Mouse (Mus musculus): ENCODE data around the gene Ralgps2. TPM values are rescaled to one million over a fixed set of nuclear protein-coding genes. Genes with fewer than 3 reads are reported as not detected.

The Ralgps2 gene
- polyA plus RNA-seq, 1 experiment, result 29.1 TPM

DNA sequence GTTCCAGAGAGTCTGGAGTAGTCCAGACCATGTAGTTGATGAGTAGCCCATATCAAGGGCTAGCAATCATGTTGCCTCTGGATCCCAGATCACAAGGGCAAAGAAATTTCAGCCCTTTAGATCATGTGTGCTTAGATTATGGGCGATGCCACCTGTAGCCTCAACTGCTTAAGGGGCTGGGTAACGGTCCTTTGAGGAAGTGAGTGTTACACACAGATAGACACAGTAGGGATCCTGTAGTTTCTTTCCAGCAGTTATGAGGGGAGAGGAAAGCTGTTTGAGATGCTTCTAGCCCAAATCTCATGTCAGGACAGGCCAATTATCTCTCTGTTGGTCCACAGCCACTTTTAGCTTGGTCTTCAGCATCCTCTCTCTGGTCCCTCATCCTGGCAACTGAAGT, 153.4 kb downstream of the Ralgps2 start:
- no peaks in the 10 kb centered on the region for H3K4me1 ChIP-seq (ENCODE audit: control insufficient read depth, insufficient read depth, insufficient read length)
- no peak overlapping the region for H3K27ac ChIP-seq (ENCODE audit: insufficient read depth, low read length)
- TF ChIP-seq CTCF (IDR thresholded peaks at IDR 0.05; ENCODE audit: extremely low read depth, insufficient read depth, insufficient read length, insufficient replicate concordance) (no peak), POLR2A (IDR thresholded peaks at IDR 0.05; ENCODE audit: low read depth, low read length) (no peak)
- no peak for DNase-seq (ENCODE audit: low read depth in 1 of 2, low spot score in 2 of 2)
- H3K4me3 ChIP-seq (ENCODE audit: extremely low read depth, insufficient read depth, insufficient read length), result no peak overlapping the region
- WGBS, result 38% methylated on average over 2 of the region's 2 CpGs
- no peaks in the 10 kb centered on the region for H3K36me3 ChIP-seq (ENCODE audit: control insufficient read depth, insufficient read depth, low read length)
- H3K27me3 ChIP-seq (ENCODE audit: control insufficient read depth, insufficient read depth, low read length), result no peaks in the 10 kb centered on the region

DNA sequence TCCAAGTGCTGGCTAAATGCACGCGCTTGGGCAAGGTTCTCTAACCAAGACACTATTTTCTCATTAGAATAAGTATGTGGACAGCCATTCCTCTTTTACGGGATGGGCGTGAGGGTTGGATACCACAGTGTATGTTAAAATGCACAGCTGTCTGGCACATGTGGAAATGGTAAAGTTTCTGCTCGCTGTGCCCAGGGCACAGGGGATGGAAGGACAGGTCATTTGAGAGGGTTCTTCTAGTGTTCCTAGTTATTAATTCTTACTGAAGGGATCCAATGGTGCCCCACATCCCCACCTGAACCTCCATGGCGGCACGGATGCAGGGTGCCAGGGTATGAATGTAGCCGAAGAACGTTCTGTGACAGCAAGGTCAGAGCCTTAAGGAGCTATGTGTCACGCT, 154.5 kb downstream of the Ralgps2 start:
- Histone ChIP-seq H3K27ac (ENCODE audit: insufficient read depth, low read length) (no peak overlapping the region), H3K4me3 (ENCODE audit: extremely low read depth, insufficient read depth, insufficient read length) (no peak overlapping the region), H3K4me1 (ENCODE audit: control insufficient read depth, insufficient read depth, insufficient read length) (no peaks in the 10 kb centered on the region), H3K36me3 (ENCODE audit: control insufficient read depth, insufficient read depth, low read length) (no peaks in the 10 kb centered on the region), H3K27me3 (ENCODE audit: control insufficient read depth, insufficient read depth, low read length) (no peaks in the 10 kb centered on the region)
- no peak for DNase-seq (ENCODE audit: low read depth in 1 of 2, low spot score in 2 of 2)
- 98% methylated on average over 10 of the region's 10 CpGs for WGBS
- TF ChIP-seq CTCF (IDR thresholded peaks at IDR 0.05; ENCODE audit: extremely low read depth, insufficient read depth, insufficient read length, insufficient replicate concordance) (no peak), POLR2A (IDR thresholded peaks at IDR 0.05; ENCODE audit: low read depth, low read length) (no peak)

DNA sequence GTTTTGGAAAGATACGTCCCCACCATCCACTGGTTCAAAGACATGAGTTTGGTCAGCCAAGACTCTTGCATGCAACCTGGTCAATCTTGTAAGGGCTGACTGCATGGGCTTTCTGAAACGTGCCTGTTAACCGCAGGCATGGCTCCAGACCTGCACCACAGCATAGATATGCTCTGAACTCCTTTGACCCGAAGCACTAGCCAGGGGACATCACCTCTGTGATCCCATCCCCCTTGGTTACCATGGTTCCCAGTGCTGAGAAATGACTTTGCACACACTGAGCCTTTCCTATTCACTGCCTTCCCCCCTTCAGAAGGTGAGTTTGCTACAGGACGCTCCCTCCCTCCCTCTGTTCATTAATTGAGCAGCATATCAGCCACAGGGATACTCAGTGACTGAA, 155.3 kb downstream of the Ralgps2 start:
- no peaks in the 10 kb centered on the region for H3K36me3 ChIP-seq (ENCODE audit: control insufficient read depth, insufficient read depth, low read length)
- DNase-seq (ENCODE audit: low read depth in 1 of 2, low spot score in 2 of 2), result no peak
- no peak for TF ChIP-seq POLR2A (IDR thresholded peaks at IDR 0.05; ENCODE audit: low read depth, low read length)
- TF ChIP-seq CTCF (IDR thresholded peaks at IDR 0.05; ENCODE audit: extremely low read depth, insufficient read depth, insufficient read length, insufficient replicate concordance), result no peak

DNA sequence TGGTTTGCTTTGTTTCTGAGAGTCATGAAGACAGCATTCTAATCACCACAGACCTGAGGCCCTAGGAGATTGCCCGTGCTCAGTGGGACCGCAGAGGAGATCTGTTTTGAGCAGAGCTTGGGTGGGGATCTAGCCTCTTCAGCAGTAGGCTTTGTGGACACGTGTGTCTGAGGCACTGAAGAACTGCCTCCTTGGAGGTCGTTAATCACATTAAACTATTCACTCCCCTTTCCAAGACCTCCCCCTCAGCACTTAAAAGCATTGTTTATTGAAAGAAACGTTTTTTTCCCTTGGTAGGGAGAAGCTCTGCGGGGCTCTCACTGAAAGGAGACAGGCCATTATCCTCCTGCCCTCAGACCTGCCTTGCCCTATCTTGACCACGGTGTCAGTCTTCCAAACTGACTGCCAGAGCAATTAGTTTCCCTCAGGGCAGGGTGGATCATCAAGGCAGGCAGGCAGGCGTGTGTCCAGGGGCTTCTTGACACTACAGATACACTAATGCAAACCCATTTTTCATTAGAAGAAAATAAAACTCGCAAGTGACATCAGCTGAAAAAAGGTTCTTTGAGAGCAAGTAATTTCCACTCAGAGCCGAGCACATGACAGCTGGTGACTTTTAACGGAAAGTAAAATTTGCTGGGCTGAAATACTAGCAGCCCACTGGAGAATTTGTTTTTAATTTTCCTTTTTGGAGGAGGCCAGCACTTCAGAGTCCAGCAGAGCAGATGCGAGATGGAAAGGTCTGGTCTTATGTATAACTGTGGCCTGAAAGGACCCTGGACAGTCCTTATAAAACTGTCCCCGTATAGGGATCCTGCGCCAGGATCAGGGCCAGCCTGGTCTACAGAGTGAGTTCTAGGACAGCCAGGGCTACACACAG, 157.2 kb downstream of the Ralgps2 start:
- Histone ChIP-seq H3K36me3 (ENCODE audit: control insufficient read depth, insufficient read depth, low read length) (no peaks in the 10 kb centered on the region), H3K4me1 (ENCODE audit: control insufficient read depth, insufficient read depth, insufficient read length) (no peaks in the 10 kb centered on the region), H3K27ac (ENCODE audit: insufficient read depth, low read length) (no peak overlapping the region), H3K4me3 (ENCODE audit: extremely low read depth, insufficient read depth, insufficient read length) (no peak overlapping the region), H3K27me3 (ENCODE audit: control insufficient read depth, insufficient read depth, low read length) (no peaks in the 10 kb centered on the region)
- TF ChIP-seq POLR2A (IDR thresholded peaks at IDR 0.05; ENCODE audit: low read depth, low read length), result no peak
- TF ChIP-seq CTCF (IDR thresholded peaks at IDR 0.05; ENCODE audit: extremely low read depth, insufficient read depth, insufficient read length, insufficient replicate concordance), result no peak
- 67% methylated on average over 14 of the region's 14 CpGs for WGBS
- no peak for DNase-seq (ENCODE audit: low read depth in 1 of 2, low spot score in 2 of 2)

More for the DNA sequence above, 155.3 kb downstream of the Ralgps2 start:
- Histone ChIP-seq H3K27ac (ENCODE audit: insufficient read depth, low read length) (no peak overlapping the region), H3K27me3 (ENCODE audit: control insufficient read depth, insufficient read depth, low read length) (no peaks in the 10 kb centered on the region), H3K4me1 (ENCODE audit: control insufficient read depth, insufficient read depth, insufficient read length) (no peaks in the 10 kb centered on the region), H3K4me3 (ENCODE audit: extremely low read depth, insufficient read depth, insufficient read length) (no peak overlapping the region)
- 86% methylated on average over 5 of the region's 5 CpGs for WGBS

DNA sequence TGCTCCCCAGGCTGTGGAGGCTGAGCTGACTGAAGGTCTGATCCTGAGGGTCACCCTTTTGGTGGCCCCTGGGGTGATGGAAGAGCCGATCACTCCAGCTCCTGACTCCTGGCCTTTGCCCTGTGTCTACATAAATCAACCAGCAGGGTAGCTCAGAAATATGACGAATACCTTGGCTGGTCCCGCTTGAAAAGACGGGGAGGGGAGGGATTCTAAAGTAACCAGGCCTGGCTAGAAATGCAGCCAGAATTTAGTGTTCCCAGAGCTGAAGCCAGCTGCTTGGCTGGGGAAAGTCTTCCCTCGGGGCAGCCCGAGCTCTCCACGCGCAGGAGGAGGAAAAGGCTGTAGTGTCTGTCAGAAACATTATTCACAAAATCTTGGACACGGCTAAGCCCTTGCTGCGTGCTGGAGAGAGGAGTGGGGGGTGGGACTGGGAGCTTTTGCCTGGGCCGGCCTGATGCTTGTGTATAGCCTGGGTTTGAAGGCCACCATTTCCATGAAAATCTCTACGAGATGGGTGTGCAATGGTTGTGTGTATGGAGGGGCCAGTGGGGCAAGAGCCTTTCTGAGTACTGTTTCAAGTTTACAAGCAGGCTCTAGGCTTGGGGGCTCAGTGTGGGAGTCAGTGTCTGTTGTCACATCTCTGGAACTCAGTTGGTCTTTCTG, 158.2 kb downstream of the Ralgps2 start:
- Histone ChIP-seq H3K4me1 (ENCODE audit: control insufficient read depth, insufficient read depth, insufficient read length) (no peaks in the 10 kb centered on the region), H3K27ac (ENCODE audit: insufficient read depth, low read length) (no peak overlapping the region), H3K36me3 (ENCODE audit: control insufficient read depth, insufficient read depth, low read length) (no peaks in the 10 kb centered on the region), H3K27me3 (ENCODE audit: control insufficient read depth, insufficient read depth, low read length) (no peaks in the 10 kb centered on the region), H3K4me3 (ENCODE audit: extremely low read depth, insufficient read depth, insufficient read length) (no peak overlapping the region)
- TF ChIP-seq POLR2A (IDR thresholded peaks at IDR 0.05; ENCODE audit: low read depth, low read length) (no peak), CTCF (IDR thresholded peaks at IDR 0.05; ENCODE audit: extremely low read depth, insufficient read depth, insufficient read length, insufficient replicate concordance) (no peak)
- DNase-seq (ENCODE audit: low read depth in 1 of 2, low spot score in 2 of 2), result no peak
- WGBS, result 89% methylated on average over 12 of the region's 12 CpGs

DNA sequence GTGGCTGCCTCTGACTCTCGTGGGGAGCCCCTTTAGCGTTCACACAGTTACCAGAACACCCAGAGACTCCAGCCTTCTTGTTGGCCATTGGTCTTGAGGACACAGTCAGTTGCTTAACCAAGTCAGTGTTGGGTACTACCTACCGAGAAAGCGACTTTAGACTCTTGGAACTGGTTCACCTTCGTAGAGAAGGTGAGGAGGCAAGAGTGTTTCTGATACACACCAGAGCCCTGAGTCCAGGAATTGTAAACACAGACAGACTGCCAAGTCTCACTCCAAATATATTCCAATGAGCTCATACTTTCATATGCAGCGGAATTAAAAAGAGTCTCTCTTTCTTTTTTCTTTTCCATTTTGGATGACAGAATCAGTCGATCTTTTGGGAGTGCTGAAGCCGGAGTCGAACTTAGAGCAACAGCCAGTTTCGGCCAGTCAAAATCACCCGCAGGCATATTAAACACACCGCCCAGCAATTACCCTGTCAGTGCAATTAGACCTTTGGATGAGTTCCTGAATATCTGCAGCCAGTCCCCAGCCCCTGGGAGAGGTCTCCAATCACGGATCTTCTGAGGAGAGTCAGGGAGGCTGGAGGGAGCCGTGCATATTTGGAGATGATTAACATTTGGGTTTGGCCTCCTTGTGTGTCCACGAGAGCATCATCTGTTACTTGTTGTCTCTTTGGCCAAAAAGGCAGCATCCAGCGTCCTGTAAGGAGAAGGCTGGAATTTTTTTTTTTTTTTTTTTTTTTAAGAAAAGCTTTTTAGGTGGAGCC, 159.0 kb downstream of the Ralgps2 start:
- Histone ChIP-seq H3K4me1 (ENCODE audit: control insufficient read depth, insufficient read depth, insufficient read length) (no peaks in the 10 kb centered on the region), H3K4me3 (ENCODE audit: extremely low read depth, insufficient read depth, insufficient read length) (no peak overlapping the region), H3K27ac (ENCODE audit: insufficient read depth, low read length) (no peak overlapping the region), H3K27me3 (ENCODE audit: control insufficient read depth, insufficient read depth, low read length) (no peaks in the 10 kb centered on the region), H3K36me3 (ENCODE audit: control insufficient read depth, insufficient read depth, low read length) (no peaks in the 10 kb centered on the region)
- 85% methylated on average over 16 of the region's 16 CpGs for WGBS
- TF ChIP-seq CTCF (IDR thresholded peaks at IDR 0.05; ENCODE audit: extremely low read depth, insufficient read depth, insufficient read length, insufficient replicate concordance) (no peak), POLR2A (IDR thresholded peaks at IDR 0.05; ENCODE audit: low read depth, low read length) (no peak)
- no peak for DNase-seq (ENCODE audit: low read depth in 1 of 2, low spot score in 2 of 2)
